Mouse (Mus musculus): ENCODE data around the gene Olfr1030.
"Not testable (repeated sequence)": the region's sequence is repeated elsewhere in the genome, so short reads cannot be mapped to it uniquely, and the experiment has no call there.

Olfr1030 gene

GRCm38 (mm10) chr2:85978976-85979375 is at the start of gene Olfr1030:
Gene Olfr1030, plus strand, starts transcription at chr2:85979276.
- no peak for DNase-seq (ENCODE audit: low read depth)

GRCm38 (mm10) chr2:85950137-85950536 is 28.9 kb upstream of the Olfr1030 start, which contains the start of gene Olfr1028:
Gene Olfr1028, plus strand, starts transcription at chr2:85950437.
- no peak for DNase-seq (ENCODE audit: low read depth)

- DNase-seq (ENCODE audit: low read depth) = no peak
Measured at GRCm38 (mm10) chr2:85973595-85973994, 5.5 kb upstream of the Olfr1030 start, which contains the start of gene Olfr1029. Gene Olfr1029, plus strand, starts transcription at chr2:85973895.

GRCm38 (mm10) chr2:85990004-85990403 is 10.9 kb downstream of the Olfr1030 start, which contains the start of gene Olfr1031:
Gene Olfr1031, plus strand, starts transcription at chr2:85990304.
- DNase-seq (ENCODE audit: low read depth) = no peak

- no peak for DNase-seq (ENCODE audit: low read depth)
Measured at GRCm38 (mm10) chr2:86005240-86005639, 26.2 kb downstream of the Olfr1030 start, which contains the start of gene Olfr1032. Gene Olfr1032, plus strand, starts transcription at chr2:86005540.

GRCm38 (mm10) chr2:86020406-86020805 is 41.3 kb downstream of the Olfr1030 start, which contains the start of gene Olfr1033:
Gene Olfr1033, plus strand, starts transcription at chr2:86020633.
- DNase-seq (ENCODE audit: low read depth) = not testable (repeated sequence)

- not testable (repeated sequence) for DNase-seq (ENCODE audit: low read depth)
Measured at GRCm38 (mm10) chr2:86021518-86021917, 42.4 kb downstream of the Olfr1030 start.

Measured in induced T-regulatory cell, adult 2 months (primary cell).